ENCODE assay signal across 13 mouse cellular contexts in genomic region chr9:103424869-103425268, GRCm38 (mm10). TPM values are rescaled to one million over a fixed set of nuclear protein-coding genes. Genes with fewer than 3 reads are reported as not detected.
A peak's percentile ranks its signal among the peaks of the same experiment; 100 is the strongest.
DNase-seq lines count a peak whose midpoint lies in the region; ATAC-seq lines count a peak whose summit lies in the region.
"Had no signal": no experiment of that assay in that cellular context is flagged by ENCODE, and none has a peak within 500 bp of the region (broad histone marks: within the 10 kb centered on the region; RNA-seq: fewer than 3 reads in every experiment).

No protein-coding gene starts in this region.

- no peak overlapping the region for H3K27ac ChIP-seq in intestine, embryonic 14.5 days (ENCODE audit: low read depth)
- no peak overlapping the region for H3K27ac ChIP-seq in intestine, embryonic 15.5 days
- no peak overlapping the region for H3K27ac ChIP-seq in midbrain, embryonic 13.5 days
- H3K27ac ChIP-seq: forebrain, embryonic 15.5 days; hindbrain, embryonic 13.5 days; lung, embryonic 15.5 days; stomach, postnatal 0 days had no signal

- H3K4me3 ChIP-seq in intestine, embryonic 14.5 days (ENCODE audit: low read depth, low read length) = no peak overlapping the region
- no peak overlapping the region for H3K4me3 ChIP-seq in intestine, embryonic 15.5 days (replicated peaks)
- H3K4me3 ChIP-seq in midbrain, embryonic 13.5 days (replicated peaks) = no peak overlapping the region
- H3K4me3 ChIP-seq: forebrain, embryonic 15.5 days; hindbrain, embryonic 13.5 days; lung, embryonic 15.5 days had no signal

- 0 out of 2 replicates have a peak overlapping the region, but pooled peaks have one; percentile 6 for H3K4me2 ChIP-seq in intestine, embryonic 14.5 days (ENCODE audit: low read length)
- no peak overlapping the region for H3K4me2 ChIP-seq in intestine, embryonic 15.5 days (replicated peaks)
- H3K4me2 ChIP-seq in midbrain, embryonic 13.5 days (replicated peaks) = no peak overlapping the region
- H3K4me2 ChIP-seq: forebrain, embryonic 15.5 days; hindbrain, embryonic 13.5 days; lung, embryonic 15.5 days had no signal

- no peaks in the 10 kb centered on the region for H3K27me3 ChIP-seq in intestine, embryonic 14.5 days (replicated peaks; ENCODE audit: control insufficient read depth, insufficient read depth, low read length)
- H3K27me3 ChIP-seq in intestine, embryonic 15.5 days (replicated peaks) = no peaks in the 10 kb centered on the region
- H3K27me3 ChIP-seq in midbrain, embryonic 13.5 days = no peaks in the 10 kb centered on the region
- H3K27me3 ChIP-seq: forebrain, embryonic 15.5 days; hindbrain, embryonic 13.5 days; lung, embryonic 15.5 days had no signal

- H3K9me3 ChIP-seq in intestine, embryonic 14.5 days (ENCODE audit: control insufficient read depth, low read length) = no peaks in the 10 kb centered on the region
- no peaks in the 10 kb centered on the region for H3K9me3 ChIP-seq in intestine, embryonic 15.5 days
- no peaks in the 10 kb centered on the region for H3K9me3 ChIP-seq in midbrain, embryonic 13.5 days
- H3K9me3 ChIP-seq: forebrain, embryonic 15.5 days; hindbrain, embryonic 13.5 days; lung, embryonic 15.5 days had no signal

- no peak overlapping the region for H3K9ac ChIP-seq in intestine, embryonic 14.5 days (ENCODE audit: low read length)
- no peak overlapping the region for H3K9ac ChIP-seq in intestine, embryonic 15.5 days
- H3K9ac ChIP-seq in midbrain, embryonic 13.5 days (replicated peaks) = no peak overlapping the region
- H3K9ac ChIP-seq: forebrain, embryonic 15.5 days; hindbrain, embryonic 13.5 days; lung, embryonic 15.5 days had no signal

- ATAC-seq in intestine, embryonic 14.5 days (replicated peaks; ENCODE audit: low FRiP score, low TSS enrichment, low read depth) = no peak
- ATAC-seq in intestine, embryonic 15.5 days = no peak
- peak; percentile 93 for ATAC-seq in common myeloid progenitor, adult 5-6 weeks (replicated peaks; ENCODE audit: low read depth, poor library complexity, severe bottlenecking)
- no peak for ATAC-seq in midbrain, embryonic 13.5 days
- ATAC-seq: forebrain, embryonic 15.5 days had no signal

- H3K4me1 ChIP-seq in intestine, embryonic 14.5 days (replicated peaks; ENCODE audit: control insufficient read depth, insufficient read depth, low read length) = peaks cover 10% of the 10 kb centered on the region; the same call in 1 of the 2 replicates
- 0 out of 2 replicates have a peak, but pooled peaks cover 5% of the 10 kb centered on the region for H3K4me1 ChIP-seq in intestine, embryonic 15.5 days (replicated peaks)
- peaks cover 26% of the 10 kb centered on the region for H3K4me1 ChIP-seq in midbrain, embryonic 13.5 days (replicated peaks)
- H3K4me1 ChIP-seq: lung, embryonic 15.5 days had no signal

- no peak for DNase-seq in intestine, embryonic 14.5 days (ENCODE audit: low spot score)
- DNase-seq in naive thymus-derived CD4-positive, alpha-beta T cell, adult 2 months (ENCODE audit: low read depth) = peak; percentile 59
- DNase-seq in thymus, postnatal 36 days = peak; percentile 63 to 82
- no peak for DNase-seq in left cerebral cortex, postnatal 10 days (ENCODE audit: extremely low spot score in 1 of 2, low spot score in 2 of 2)
- DNase-seq in kidney, postnatal 14 days = no peak
- DNase-seq: heart, adult 11 months had no signal

- no peaks in the 10 kb centered on the region for H3K36me3 ChIP-seq in intestine, embryonic 14.5 days (ENCODE audit: control insufficient read depth, insufficient read depth, low read length)
- no peaks in the 10 kb centered on the region for H3K36me3 ChIP-seq in intestine, embryonic 15.5 days
- no peaks in the 10 kb centered on the region for H3K36me3 ChIP-seq in midbrain, embryonic 13.5 days
- H3K36me3 ChIP-seq: forebrain, embryonic 15.5 days; hindbrain, embryonic 13.5 days; lung, embryonic 15.5 days had no signal

- intact Hi-C loops in left cerebral cortex, postnatal 10 days (cut with DNase I) = no loop called here

- WGBS in intestine, embryonic 14.5 days = 55% methylated on average over 11 of the region's 11 CpGs
- 51% methylated on average over 11 of the region's 11 CpGs for WGBS in intestine, embryonic 15.5 days
- WGBS in midbrain, embryonic 13.5 days = 85% methylated on average over 11 of the region's 11 CpGs

RNA-seq across cellular contexts. Expression of gene Bfsp2, which starts 55.4 kb away (rescaled TPM):
- 0.24 and 0.30 TPM in 2 replicates for polyA plus RNA-seq in intestine, embryonic 14.5 days (2014; fragmentation: Nextera tagmentation; extraction: Ambion mirVana)
- 0.19 and 0.76 TPM in 2 replicates for polyA plus RNA-seq in intestine, embryonic 15.5 days (2015; fragmentation: Nextera tagmentation; extraction: Ambion mirVana)
- total RNA-seq in common myeloid progenitor, adult 5-6 weeks (2017) = 2.4 and 3.8 TPM in 2 replicates
- 3.5 and 4.0 TPM in 2 replicates for polyA plus RNA-seq in midbrain, embryonic 13.5 days (2015; fragmentation: Nextera tagmentation; extraction: Ambion mirVana)
- total RNA-seq in left cerebral cortex, postnatal 10 days (2021) = 1 to 10 TPM; 1.4 to 2.9 TPM

RNA-seq across cellular contexts. Expression of gene Cdv3, which starts 59.2 kb away (rescaled TPM):
- polyA plus RNA-seq in intestine, embryonic 14.5 days (2014; fragmentation: Nextera tagmentation; extraction: Ambion mirVana) = 85.0 and 99.1 TPM in 2 replicates
- polyA plus RNA-seq in intestine, embryonic 15.5 days (2015; fragmentation: Nextera tagmentation; extraction: Ambion mirVana) = 90.7 and 97.1 TPM in 2 replicates
- 165 and 181 TPM in 2 replicates for total RNA-seq in common myeloid progenitor, adult 5-6 weeks (2017)
- polyA plus RNA-seq in midbrain, embryonic 13.5 days (2015; fragmentation: Nextera tagmentation; extraction: Ambion mirVana) = 85.2 and 105 TPM in 2 replicates
- 100 to 1,000 TPM; 101 to 107 TPM for total RNA-seq in left cerebral cortex, postnatal 10 days (2021)

Comparison
In these comparisons a context has a peak if more than half of its experiments do, and no peak if none do; other contexts are left out.
1. DNase-seq: peak in naive thymus-derived CD4-positive, alpha-beta T cell, adult 2 months (single experiment) and thymus, postnatal 36 days (2 of 2); none in intestine, embryonic 14.5 days (single experiment), left cerebral cortex, postnatal 10 days (0 of 2) and kidney, postnatal 14 days (single experiment).